Mouse (Mus musculus): ENCODE results near the gene Gm20795.
"Not testable (repeated sequence)": the region's sequence is repeated elsewhere in the genome, so short reads cannot be mapped to it uniquely, and the experiment has no call there.

Gm20795 gene

DNA sequence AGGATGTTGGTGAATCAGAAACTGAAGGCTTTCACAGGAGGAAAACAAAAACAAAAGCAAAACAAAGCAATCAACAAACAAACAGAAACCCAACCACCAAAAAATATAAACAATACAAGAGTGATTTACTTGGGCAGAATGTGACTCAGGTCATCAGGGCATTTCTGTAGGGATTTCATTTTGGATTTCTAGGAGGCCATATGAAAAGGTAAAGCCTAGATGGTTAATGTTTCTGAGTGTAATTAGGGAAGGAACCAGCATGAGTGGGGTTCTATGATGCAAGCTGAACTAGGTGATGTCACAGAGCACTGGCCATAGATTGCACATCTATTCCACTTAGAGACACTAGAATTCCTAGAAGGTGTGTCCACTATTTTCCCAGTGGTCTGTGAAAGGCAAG, at the start of gene Gm20795:
Gene Gm20795, plus strand, starts transcription at position 301 of the 400 bp plus-strand sequence.
- DNase-seq = not testable (repeated sequence)

DNA sequence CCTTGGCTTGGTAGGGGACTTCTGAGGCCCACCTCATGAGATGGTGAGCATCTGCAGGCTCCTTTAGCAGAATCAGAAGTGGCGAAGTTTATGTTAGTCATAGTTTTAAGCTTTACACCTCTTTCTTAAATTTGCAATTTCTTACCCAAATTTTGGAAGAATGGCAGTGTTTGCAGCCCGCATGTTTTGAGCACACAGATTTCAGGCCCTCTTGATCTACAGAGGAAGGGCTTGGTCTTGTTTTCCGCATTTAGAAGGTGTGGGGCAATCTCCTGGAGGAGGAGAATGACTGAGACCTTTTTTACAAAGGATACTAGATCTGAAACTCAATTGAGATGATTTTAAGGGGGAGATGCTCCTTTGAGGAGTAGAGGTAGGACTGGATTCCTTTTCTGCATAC, 29.0 kb upstream of the Gm20795 start, which contains the start of gene Gm21797:
Gene Gm21797, minus strand, starts transcription at position 101 of the 400 bp plus-strand sequence.
- DNase-seq = not testable (repeated sequence)
